Mouse (Mus musculus) thymus, adult 2 months (tissue): ENCODE measurements around the gene Smim8. TPM values are rescaled to one million over a fixed set of nuclear protein-coding genes. Genes with fewer than 3 reads are reported as not detected.

Experiments
- DNase-seq: peaks from one replicate; pipeline ENCODE4 v3.0.0; 2021
- H3K27ac ChIP-seq: fragments of 200-500 bp; 2 replicates; pipeline ENCODE4 v1.5.1; 2012; ENCODE audit warnings: low read length, control low read depth; ENCODE audit not compliant: control insufficient read depth, insufficient read depth
- H3K27me3 ChIP-seq: fragments of 200-500 bp; 2 replicates; pipeline ENCODE4 v1.6.1; 2012; ENCODE audit warnings: mild to moderate bottlenecking, low read length, moderate library complexity, mixed read lengths; ENCODE audit not compliant: control insufficient read depth, insufficient read depth
- H3K36me3 ChIP-seq: fragments of 200-500 bp; 2 replicates; pipeline ENCODE4 v1.6.1; 2012; ENCODE audit warnings: mild to moderate bottlenecking, low read length, moderate library complexity; ENCODE audit not compliant: control insufficient read depth, insufficient read depth
- H3K4me1 ChIP-seq: fragments of 200-500 bp; replicated peaks from 2 replicates; pipeline ENCODE4 v1.6.1; 2012; ENCODE audit warnings: low read length; ENCODE audit not compliant: control insufficient read depth, insufficient read depth
- H3K4me3 ChIP-seq: fragments of 200-500 bp; 2 replicates; pipeline ENCODE4 v1.5.1; 2012; ENCODE audit warnings: mild to moderate bottlenecking, low read length, control low read depth, moderate library complexity; ENCODE audit not compliant: control insufficient read depth, insufficient read depth
- CTCF ChIP-seq: fragments of 200-500 bp; IDR thresholded peaks from 2 replicates; pipeline ENCODE4 v1.5.1; 2012; ENCODE audit warnings: mild to moderate bottlenecking, control low read depth, low read length, moderate library complexity, borderline replicate concordance; ENCODE audit not compliant: control insufficient read depth, poor library complexity, insufficient read depth; ENCODE audit errors: extremely low read depth
- POLR2A ChIP-seq: fragments of 200-500 bp; IDR thresholded peaks from 2 replicates; pipeline ENCODE4 v1.6.1; 2012; ENCODE audit warnings: mild to moderate bottlenecking, low read length, control low read depth, moderate library complexity; ENCODE audit not compliant: control insufficient read depth, poor library complexity, insufficient read depth; ENCODE audit errors: extremely low read depth
- WGBS: fragments of 180-500 bp; shearing (Covaris S2); methylation state at CpG from one replicate; pipeline ENCODE4 v1.1.7; 2018; 5-methylcytosine and 5-hydroxymethylcytosine counted together
- polyA plus RNA-seq: library from polyadenylated mRNA; depleted of rRNA; stranded (reverse); fragments of >200 nt; gene quantifications from 2 replicates; pipeline ENCODE4 v1.2.3, GENCODE M21; 2012

Smim8 gene
- polyA plus RNA-seq, 1 experiment: 4.3 TPM

DNA sequence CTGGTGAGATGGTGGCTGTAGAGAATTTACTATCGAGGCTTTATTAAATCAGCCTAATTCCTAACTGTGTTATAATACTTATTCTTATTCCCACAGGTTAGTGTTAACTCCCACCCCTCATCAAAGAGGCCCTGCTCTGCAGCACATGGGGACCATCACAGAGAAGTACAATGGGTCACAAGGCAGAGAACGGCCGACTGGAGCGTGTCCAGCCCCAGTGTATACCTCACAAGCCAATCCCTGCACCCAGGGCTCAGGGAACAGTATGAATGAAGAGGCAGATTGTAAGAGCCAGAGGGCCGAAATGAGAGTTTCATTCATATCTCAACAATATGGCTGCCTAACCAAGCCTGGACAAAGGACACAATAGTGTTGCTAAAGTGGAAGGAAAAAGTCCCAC lies 18.1 kb upstream of the Smim8 start:
- TF ChIP-seq CTCF (no peak), POLR2A (no peak)
- no peak overlapping the region for H3K4me3 ChIP-seq
- no peaks in the 10 kb centered on the region for H3K36me3 ChIP-seq
- no peak for DNase-seq
- H3K27ac ChIP-seq: no peak overlapping the region
- no peaks in the 10 kb centered on the region for H3K27me3 ChIP-seq
- no peaks in the 10 kb centered on the region for H3K4me1 ChIP-seq
- WGBS: 98% methylated on average over 5 of the region's 5 CpGs

DNA sequence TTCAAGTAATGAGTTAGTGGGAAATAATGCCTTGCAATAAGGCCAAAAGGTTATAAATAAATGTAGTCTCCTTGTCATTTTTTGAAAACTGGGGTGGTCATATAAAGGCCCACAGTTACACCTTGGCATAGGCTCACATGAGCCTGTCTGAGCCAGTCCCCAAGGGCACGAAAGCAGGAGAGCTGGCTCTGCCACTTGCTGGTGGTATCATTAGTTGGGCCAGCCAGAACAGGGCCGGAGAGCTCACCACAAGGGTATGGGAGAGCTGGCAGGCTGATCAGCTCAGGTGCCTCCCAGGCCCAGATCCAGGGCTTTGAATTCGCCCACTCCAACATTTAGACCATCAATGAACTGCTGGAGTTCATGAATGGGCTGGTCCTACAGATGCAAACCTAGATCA lies 8.3 kb upstream of the Smim8 start:
- H3K27ac ChIP-seq: no peak overlapping the region
- 93% methylated on average over 3 of the region's 3 CpGs for WGBS
- H3K27me3 ChIP-seq: no peaks in the 10 kb centered on the region
- no peak overlapping the region for H3K4me3 ChIP-seq
- no peaks in the 10 kb centered on the region for H3K36me3 ChIP-seq
- no peak for TF ChIP-seq POLR2A
- no peak for TF ChIP-seq CTCF
- no peak for DNase-seq
- H3K4me1 ChIP-seq: no peaks in the 10 kb centered on the region; the same call in 1 of the 2 replicates

DNA sequence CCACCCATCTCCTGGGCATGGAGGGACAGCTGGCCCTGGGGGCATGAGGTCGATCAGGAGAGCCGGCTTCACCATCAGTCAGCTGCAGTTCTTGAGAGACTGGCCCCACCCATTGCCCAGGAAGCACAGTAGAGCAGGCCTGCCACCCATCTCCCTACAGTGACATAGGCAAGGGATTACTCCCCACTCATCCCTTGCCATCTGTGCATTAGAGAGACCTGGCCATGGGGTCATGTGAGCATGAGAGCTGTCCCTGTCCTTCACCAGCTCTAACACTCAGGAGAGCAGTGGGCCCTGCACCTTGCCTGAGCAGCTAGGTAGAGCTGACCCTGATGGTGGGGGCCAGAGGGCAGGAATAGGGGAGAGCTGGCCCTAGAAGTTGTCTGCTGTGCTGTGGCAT lies 7.4 kb upstream of the Smim8 start:
- Histone ChIP-seq H3K27ac (no peak overlapping the region), H3K36me3 (no peaks in the 10 kb centered on the region), H3K4me1 (no peaks in the 10 kb centered on the region; the same call in 1 of the 2 replicates), H3K4me3 (no peak overlapping the region), H3K27me3 (no peaks in the 10 kb centered on the region)
- 98% methylated on average over 2 of the region's 2 CpGs for WGBS
- no peak for TF ChIP-seq POLR2A
- no peak for TF ChIP-seq CTCF
- no peak for DNase-seq

DNA sequence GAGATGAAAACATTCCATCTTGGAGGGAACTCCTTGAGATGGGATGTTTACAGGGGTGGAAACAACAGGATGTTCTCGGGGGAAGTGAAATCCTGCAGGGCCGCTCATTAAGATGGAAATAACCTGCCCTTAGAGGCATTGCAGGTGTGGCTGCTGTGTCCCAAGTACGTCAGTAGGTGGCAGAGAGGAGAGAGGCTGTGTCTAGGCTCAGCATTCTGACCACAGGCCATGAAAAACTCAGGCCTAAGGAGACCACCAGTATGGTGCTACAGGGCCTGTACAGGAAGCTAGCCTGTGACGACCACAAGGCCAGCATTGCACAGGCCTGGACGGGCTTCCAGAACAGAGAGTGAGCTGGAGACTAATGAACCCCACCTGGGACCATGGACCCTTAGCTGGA lies 6.6 kb upstream of the Smim8 start:
- no peaks in the 10 kb centered on the region; the same call in 1 of the 2 replicates for H3K4me1 ChIP-seq
- 86% methylated on average over 5 of the region's 5 CpGs for WGBS
- peak; percentile 20 for DNase-seq
- H3K27me3 ChIP-seq: no peaks in the 10 kb centered on the region
- TF ChIP-seq CTCF: no peak
- no peak for TF ChIP-seq POLR2A
- H3K36me3 ChIP-seq: no peaks in the 10 kb centered on the region
- no peak overlapping the region for H3K4me3 ChIP-seq
- no peak overlapping the region for H3K27ac ChIP-seq

DNA sequence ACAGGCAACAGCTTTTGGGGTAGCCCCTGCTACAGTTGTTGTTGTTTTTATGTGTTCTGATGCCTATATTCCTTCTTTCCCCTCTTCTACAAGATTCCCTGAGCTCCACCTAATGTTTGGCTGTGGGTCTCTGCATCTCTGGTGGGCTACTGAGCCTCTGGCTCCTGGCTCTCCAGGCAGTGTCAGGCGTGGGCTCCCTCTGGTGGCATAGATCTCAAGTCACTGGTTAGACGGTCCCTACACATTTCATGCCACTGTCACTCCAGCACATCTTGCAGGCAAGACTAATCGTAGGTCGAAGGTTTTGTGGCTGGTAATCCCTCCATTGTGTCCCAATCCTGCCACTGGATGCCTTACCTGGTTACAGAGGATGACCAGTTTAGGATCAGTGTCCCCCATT lies 4.5 kb upstream of the Smim8 start:
- no peak overlapping the region for H3K27ac ChIP-seq
- no peaks in the 10 kb centered on the region for H3K36me3 ChIP-seq
- peak; percentile 32 for DNase-seq
- peaks cover under 1% of the 10 kb centered on the region for H3K4me1 ChIP-seq
- H3K4me3 ChIP-seq: no peak overlapping the region
- no peaks in the 10 kb centered on the region for H3K27me3 ChIP-seq
- TF ChIP-seq POLR2A (no peak), CTCF (0 out of 2 replicates have a peak, but pooled peaks have one; percentile 32)
- 53% methylated on average over 4 of the region's 4 CpGs for WGBS

DNA sequence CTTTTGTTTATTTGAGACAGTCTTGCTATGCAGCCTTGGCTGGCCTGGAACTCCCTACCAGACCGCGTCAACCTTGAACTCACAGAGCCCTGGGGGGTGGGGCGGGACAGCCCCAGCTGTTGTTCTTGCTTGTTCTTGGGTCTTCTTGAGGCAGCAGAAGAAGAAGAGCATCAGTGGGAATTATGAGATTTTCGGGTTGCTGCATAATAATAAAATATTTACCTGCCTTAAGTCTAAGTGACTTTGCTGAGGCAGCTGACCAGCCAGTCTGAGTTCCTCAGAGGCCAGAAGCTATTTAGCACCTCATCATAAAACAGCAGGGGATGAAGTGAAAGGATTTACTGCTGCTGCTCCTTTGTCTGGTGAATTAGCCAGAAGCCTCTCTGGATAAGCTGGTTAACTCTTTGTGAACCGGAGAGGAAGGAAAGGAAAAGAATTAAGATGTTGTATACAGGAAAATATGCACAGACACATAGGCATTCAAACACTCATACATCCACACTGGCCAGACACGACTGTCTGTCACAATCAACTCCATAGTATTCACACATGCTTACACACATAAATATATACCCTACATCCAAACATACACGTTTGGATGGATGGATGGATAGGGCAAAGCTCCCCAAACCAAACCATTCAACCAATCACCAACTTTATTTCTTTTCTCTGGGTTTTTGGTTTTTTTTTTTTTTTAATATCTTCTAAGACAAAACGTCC lies 6.4 kb downstream of the Smim8 start:
- TF ChIP-seq CTCF (no peak), POLR2A (no peak)
- Histone ChIP-seq H3K4me3 (no peak overlapping the region), H3K27me3 (no peaks in the 10 kb centered on the region), H3K27ac (no peak overlapping the region), H3K4me1 (no peaks in the 10 kb centered on the region), H3K36me3 (peaks cover 15% of the 10 kb centered on the region)
- 88% methylated on average over 8 of the region's 8 CpGs for WGBS
- DNase-seq: no peak
